Mouse (Mus musculus) regulatory T cell (primary cell): ENCODE data around the gene Sp2.

Experiments used
- in situ Hi-C: fragments of 300-600 bp; cut with MboI, MseI; formaldehyde crosslinking; loops from one replicate; pipeline ENCODE4 v1.15.1; 2025; ENCODE audit warnings: high pct_unique_total_duplicates

The Sp2 gene

DNA sequence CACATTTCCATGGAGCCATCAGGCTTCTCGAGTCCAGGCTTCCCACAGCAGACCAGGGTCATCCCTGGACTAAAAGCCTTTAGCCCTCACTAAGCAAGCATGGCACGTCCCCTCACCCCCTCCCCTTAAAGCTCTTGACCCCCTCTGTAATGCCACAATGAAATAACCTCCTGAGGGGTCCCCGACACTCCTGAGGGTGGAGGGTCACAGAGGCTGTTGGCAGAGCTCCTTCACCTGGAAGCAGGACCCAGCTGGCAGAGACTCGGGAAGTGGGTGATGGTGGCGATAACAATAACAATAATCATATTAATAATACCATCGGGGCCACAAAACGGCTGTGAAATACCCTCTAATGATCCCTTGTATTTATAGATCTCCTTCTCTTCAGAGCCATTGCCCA, at the start of gene Sp2:
Sp2 (minus strand) TSS at position 101 of the 400 bp plus-strand sequence.
- in situ Hi-C loops, result no loop called here

DNA sequence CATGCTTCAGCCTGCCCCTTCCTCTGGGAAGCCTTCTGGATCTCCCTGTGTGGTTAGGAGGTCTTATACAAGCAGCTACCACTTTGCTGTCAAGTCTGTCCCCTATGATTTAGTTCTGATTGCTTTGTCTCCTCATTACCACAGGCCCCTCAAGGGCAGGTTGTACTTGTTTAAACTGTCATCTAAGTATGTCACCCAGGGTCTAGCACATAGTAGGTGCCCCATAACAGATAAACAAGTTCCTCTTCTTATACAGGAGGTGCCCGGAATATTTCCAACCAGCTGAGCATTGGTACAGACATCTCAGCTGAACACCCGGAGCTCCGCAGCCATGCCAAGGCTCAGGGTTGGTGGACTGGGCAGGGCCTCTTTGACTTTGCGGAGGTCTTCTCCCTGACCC, 49.7 kb upstream of the Sp2 start:
- in situ Hi-C loops, result no loop called here

DNA sequence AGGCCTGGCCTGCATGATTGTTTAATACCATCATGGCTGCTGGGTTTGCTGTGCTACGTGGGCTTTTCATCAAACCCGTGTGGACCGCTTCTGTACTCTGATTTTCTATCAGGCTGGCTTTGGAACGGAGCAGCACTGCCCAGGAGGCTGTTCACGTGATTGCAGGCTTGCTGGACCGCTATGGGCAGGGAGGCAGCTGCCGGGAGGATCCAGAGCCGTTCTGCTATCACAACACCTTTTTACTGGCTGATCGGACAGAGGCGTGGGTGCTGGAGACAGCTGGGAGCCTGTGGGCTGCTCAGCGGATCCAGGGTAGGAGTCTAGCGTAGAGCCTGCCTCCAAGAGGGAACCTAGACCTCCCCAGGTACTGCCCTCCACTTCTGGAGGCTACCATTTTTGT, 49.2 kb upstream of the Sp2 start:
- in situ Hi-C loops, result no loop called here

DNA sequence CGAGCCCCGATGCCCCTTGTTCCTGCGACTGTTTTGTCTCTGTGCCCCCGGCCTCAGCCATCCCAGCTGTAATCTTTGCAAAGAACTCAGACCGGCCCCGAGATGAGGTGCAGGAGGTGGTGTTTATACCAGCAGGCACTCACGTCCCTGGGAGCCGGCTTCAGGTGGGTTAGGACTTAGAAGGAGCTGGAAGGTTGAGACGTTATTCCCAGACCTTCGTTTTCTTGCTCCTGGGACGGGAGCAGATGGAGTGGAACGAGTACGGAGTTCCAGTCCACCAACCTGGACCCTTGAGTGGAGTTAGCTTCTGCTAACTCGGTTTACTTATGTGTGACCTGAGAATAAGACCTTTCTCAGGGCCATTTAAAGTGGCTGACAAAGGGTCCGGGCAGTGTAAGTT, 47.7 kb upstream of the Sp2 start:
- in situ Hi-C loops, result no loop called here

DNA sequence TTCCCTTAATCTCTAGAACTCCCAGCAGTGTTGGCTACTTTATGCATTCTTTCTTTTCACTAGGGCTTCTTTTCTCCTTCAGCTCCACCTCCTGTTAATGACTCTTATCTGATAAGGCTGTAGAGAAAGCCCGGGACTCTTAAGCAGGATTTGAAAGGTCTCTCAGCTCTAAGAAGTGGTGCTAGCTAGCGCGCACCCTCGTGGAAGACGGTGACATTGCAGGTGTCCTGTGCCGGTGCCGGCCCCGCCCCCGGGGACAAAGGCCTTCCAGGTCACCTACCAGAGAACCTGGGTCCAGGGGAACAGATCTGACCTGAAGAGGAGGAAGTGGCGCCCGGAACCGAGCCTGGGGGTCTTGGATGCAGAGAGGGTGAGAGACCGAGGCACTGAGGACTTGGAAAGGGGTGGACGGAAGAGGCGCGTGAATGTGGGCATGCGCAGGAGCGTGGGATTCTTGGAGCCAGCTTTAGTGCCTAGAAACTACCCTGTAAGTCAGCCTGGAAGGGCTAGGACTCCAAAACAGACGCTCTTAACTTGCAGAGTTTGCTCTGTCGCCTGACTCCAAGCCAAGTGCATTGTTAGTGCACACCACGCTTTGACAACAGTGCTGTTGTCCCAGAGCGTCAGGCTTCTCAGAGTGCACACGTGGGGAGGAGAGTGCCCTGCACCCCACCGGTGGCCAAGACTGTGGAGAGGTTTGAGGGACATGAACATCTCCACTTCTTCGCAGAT, 47.1 kb upstream of the Sp2 start, which contains the start of gene Scrn2:
Scrn2 (plus strand) TSS at position 253 of the 732 bp plus-strand sequence.
- in situ Hi-C loops, result no loop called here

DNA sequence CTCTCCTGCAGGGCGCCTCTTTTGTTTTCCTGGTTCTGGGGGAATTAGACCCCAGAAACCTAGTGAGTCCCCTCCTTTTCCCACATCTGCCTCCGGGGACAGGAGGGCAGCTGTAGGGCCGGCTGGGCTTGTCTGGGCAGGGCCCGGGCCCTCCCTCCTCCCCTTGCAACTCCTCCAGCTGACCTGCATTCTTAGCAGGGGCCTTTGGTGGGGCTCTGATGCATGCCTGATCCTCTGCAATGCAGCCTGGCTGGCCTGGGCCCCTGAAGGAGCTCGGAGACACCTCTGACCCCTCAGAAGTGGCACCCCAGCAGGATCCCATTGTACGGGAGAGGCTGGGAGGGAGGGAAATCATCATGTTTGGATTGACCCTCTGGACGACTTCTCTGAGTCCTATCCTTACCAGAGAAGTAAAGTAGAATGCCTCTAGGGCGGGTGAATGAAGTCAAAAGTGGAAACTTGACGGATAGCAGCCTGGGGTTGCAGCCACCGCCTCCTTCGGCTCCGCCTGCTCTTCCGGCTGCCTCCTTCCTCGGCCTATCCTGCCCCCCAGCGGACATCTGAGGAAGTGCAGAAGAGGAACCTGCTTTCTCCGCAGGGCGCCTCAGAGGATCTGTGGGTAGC, 43.1 kb upstream of the Sp2 start:
- in situ Hi-C loops, result no loop called here

DNA sequence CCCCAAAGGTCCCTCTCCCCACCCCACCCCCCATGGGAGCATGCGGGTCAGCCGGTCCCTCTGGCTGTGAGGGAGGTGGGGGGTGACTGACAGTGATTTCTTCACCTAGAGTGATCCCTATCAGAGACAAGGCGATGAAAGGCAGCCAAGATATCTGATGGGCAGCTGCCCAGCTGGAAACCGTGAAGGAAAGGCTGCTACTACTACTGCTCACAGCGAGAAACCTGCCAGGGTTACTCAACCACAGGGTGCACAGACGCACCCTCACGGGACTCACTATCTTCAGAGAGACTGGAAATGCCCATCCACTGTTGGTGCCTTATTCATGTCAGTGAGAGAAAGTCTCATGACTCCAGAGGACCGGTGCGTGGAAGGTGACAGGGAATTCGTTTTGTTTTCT, 42.2 kb upstream of the Sp2 start:
- in situ Hi-C loops, result loop anchor here (5.0 to 25.0 kb wide), 2 partner anchors 38 to 1163 kb away; no protein-coding TSS in a partner anchor

DNA sequence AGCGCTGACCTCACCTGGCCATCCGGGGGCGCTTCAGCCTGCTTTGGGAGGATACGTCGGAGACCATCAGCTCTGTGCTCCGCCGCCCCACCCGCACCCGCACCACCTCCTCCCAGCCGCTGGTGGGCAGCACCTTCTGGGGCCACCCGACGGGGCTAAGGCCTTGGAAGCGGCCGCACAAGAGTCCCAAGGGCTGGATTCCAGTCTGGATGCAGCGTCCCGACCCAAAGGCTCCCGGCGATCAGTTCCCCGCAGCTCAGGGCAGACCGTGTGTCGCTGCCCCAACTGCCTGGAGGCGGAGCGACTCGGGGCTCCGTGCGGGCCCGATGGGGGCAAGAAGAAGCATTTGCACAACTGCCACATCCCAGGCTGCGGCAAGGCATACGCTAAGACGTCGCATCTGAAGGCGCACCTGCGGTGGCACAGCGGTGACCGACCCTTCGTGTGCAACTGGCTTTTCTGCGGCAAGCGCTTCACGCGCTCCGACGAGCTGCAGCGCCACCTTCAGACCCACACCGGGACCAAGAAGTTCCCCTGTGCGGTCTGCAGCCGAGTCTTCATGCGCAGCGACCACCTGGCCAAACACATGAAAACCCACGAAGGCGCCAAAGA, 39.2 kb upstream of the Sp2 start:
- in situ Hi-C loops, result loop anchor here (5.0 to 25.0 kb wide), 2 partner anchors 35 to 1160 kb away; no protein-coding TSS in a partner anchor

DNA sequence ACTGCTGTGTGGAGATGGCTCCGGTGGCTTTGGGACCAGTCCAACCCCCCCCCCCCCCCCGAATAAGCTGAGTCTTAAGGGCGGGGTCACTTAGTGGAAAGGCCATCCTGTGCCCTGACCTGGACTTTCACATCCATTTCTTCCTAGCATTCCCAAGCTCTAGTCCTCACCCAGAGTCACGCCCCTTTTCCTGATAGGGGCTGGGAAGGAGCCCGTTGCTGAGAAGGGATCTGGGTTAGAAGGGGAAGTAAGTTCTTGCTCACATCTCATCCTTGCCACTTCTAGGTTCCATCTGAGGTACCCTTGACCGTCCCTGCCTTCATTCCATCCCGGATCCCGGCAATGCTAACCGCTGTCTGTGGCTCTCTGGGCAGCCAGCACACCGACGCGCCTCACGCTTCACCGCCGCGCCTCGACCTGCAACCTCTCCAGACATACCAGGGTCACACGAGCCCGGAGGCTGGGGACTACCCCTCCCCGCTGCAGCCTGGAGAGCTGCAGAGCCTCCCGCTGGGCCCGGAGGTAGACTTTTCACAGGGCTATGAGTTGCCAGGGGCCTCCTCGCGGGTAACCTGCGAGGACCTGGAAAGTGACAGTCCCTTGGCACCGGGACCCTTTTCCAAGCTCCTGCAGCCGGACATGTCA, 38.5 kb upstream of the Sp2 start:
- in situ Hi-C loops, result loop anchor here (5.0 to 25.0 kb wide), 2 partner anchors 34 to 1159 kb away; no protein-coding TSS in a partner anchor

DNA sequence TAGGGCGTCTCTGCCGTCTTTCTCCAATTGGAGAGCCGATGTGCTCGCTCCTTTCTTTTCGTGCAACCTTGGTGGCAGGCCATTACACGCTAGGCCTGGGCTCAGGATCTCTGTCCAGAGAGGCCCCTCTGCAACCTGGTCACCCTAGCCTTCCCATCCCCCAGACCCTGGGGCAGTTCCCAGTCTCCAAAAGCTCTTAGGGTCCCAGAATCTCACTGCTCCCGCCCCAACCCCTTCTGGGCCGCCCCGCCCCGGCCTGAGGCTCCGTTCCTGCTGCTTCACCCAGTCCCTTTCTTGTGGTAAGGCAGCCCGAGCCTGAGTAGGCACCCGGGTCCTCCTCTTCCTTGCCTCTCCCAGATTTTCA, 36.6 kb upstream of the Sp2 start:
- in situ Hi-C loops, result loop anchor here (25.0 kb wide), 1 partner anchor 1157 kb away; no protein-coding TSS in a partner anchor

DNA sequence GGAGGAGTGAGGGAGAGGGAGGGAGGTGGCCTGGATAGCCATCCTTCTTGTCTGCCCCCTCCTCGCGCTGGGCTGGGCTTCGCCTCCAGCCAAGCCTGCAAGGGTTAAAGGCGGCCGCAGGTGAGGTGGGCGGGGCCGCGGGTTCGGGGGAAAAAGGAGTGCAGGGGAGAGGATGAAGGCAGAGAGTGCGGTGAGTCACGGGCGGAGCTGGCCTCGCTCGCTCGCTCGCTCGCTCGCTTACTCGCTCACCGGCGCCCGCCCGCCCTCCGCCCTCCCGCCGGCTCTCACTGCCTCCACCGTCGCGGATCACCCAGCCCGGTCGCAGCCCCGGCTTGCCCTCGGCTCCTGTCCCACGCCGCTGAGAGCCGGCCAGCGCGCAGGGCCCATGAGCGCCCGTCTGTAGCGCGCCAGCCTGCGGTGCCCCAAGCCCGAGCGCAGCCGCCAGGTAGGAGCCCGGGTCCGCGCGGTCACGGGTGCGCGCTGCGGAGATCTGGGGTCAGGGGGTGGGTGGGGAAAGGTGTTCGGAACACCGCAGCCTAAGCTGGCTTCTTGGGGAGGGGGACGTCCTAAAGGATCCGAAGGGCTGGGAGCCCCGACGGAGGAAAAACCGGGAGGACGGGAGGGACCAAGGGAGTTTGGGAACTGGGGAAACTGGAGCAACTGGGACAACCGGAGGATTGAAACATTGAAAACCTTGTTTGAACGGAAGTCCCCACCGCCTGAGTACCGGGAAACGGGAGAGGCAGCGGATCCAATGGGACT, 36.0 kb upstream of the Sp2 start:
- in situ Hi-C loops, result loop anchor here (25.0 kb wide), 1 partner anchor 1156 kb away; no protein-coding TSS in a partner anchor

DNA sequence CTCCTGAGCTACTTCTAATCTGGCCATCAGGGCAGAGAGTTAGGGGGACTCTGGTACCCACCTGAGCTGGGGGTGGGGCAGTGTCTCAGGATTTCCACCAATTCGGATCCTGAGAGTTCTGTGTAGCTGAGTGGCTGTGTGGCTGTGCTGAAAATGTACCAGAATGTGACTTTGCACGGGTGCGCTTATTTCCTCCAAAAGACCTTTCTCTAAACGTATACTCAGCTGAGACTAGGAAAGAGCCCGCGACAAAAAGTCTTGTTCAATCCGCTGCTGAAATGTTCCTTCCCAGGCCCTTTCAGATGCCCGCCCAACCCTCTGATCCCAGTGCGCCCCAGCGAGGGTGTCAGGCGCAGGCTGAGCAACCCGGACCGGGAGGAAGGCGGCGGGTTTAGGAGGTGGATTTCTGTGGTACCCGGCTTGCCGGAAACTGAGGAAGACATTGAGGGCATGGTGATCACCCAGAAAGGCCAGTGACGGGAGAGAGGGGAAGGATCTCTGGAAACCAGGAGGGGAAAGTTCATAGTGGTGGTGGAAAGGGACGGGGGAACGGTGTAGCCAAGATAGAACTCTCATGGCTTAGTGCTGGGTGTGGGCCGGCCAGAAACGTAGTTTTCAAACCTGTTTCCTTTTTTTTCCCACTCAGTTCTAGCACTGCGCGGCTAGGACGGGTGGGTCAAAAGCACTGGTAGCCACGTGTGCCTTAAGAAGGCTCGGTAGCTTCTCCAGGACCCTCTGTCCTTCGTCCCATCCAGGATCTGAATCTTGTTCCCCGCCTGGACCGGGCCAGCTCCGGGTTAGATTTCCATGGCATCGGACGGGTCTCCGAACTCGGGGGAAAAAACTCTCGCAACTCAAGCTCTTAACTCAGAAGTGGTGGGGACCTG, 35.2 kb upstream of the Sp2 start:
- in situ Hi-C loops, result loop anchor here (25.0 kb wide), 1 partner anchor 1156 kb away; no protein-coding TSS in a partner anchor

DNA sequence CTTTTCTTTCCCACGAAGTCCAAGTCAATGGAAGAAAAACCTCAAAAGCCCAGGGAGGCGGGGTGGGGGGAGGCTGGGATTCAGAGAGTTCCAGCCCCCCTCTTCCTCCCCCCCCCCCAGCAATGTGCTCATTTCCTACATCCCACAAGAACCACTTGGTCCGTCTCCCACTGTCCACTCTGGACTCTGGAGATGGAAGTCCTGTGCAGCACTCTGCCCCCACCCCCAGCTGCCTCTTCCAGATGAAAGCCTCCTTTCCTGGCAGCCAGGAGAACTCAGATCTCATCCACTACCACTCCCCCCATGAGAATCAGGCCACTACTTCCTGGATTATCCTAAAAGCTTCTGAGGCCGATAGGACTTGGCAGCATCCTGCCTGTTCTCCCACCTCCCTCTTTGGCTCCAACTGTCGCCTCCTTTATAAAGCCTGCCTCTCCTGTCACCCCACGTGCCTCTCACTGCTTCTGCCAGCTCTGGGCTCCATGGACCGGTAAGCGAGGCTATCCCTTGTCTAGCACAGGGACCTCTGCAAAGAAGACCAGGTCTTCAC, 30.4 kb upstream of the Sp2 start, which contains the start of gene Sp6:
Sp6 (plus strand) TSS at position 274 of the 550 bp plus-strand sequence.
- in situ Hi-C loops, result loop anchor here (25.0 kb wide), 1 partner anchor 1151 kb away; no protein-coding TSS in a partner anchor

DNA sequence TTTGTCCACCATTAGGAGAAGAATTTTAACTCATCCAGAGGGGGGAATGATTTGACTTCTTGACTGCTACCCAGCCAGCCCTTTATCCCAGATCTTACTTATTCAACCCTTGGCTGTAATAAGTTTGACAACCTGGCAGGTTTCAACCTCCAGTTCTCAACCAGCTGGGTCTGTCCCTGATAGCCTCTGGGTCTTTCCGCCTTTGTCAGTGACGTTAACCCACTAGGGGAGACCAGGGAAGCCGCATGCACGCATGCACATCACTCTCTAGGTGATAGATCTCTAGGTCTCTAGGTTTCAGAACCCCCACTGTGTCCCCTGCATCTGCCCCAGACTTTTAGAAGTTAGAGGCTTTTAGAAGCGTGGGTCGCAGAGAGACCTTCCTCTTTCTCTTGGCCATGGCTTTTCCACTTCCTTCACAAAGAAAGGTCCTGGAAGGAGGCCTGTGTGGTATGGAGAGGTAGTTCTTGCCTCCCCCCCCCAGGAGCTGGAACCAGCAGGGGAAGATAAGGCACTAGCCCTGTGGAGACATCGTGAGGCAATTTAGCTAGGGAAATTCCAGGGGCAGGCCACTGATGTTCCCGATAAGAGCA, 26.5 kb upstream of the Sp2 start:
- in situ Hi-C loops, result loop anchor here (25.0 kb wide), 1 partner anchor 1147 kb away; no protein-coding TSS in a partner anchor

DNA sequence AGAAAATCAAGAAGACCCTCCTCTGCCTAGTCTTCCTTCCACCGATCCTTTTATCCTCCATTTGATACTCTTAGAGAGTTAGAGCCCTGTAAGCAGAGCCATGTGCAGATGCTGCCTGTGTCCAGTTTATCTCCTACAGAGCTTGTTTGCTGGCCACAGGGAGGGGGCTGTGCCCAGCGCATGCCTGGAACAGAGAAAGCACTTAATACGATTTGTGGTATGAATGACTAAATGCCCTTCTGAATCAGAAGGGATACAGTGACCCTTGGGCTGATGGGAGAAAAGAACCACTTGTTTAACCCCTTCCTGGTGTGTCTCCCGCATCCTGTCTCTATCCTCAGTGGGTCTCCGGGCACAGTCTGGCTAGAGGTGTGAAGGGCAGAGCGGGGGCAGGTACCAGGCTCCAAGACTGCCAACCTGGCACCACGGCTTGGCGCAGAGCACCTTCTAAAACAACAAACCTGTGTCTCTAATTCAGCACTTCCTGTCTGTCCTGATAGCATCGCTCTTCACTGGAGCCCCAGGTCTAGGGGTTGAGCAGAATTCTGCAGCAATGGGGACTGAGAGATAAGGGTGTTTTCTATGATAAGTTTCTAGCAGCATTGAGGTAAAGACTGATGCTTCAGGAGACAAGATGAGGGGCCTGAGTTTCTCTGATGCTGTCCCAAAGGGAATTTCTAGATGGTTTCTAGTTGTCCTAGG, 24.5 kb upstream of the Sp2 start:
- in situ Hi-C loops, result loop anchor here (25.0 kb wide), 1 partner anchor 1145 kb away; no protein-coding TSS in a partner anchor

DNA sequence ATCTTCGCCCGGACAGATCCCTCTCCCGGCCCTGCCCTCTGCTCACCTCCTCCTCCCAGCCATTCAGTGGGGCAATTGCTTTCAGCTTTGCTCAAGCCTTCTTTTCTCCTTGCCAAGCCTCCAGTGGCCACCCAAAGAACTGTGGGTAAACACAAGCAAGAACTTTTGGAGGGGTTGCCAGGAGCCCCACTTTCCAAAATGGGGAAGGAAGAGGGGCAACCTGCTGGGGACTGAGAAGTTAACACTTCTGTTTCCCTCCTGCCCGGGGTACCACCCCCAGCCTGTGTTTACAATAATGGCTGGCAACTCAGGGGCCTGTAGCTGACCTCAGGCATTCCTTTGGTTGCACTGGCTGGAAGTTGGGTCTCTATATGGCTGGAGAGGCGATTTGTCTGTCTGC, 20.4 kb upstream of the Sp2 start:
- in situ Hi-C loops, result loop anchor here (25.0 kb wide), 1 partner anchor 1141 kb away; no protein-coding TSS in a partner anchor

DNA sequence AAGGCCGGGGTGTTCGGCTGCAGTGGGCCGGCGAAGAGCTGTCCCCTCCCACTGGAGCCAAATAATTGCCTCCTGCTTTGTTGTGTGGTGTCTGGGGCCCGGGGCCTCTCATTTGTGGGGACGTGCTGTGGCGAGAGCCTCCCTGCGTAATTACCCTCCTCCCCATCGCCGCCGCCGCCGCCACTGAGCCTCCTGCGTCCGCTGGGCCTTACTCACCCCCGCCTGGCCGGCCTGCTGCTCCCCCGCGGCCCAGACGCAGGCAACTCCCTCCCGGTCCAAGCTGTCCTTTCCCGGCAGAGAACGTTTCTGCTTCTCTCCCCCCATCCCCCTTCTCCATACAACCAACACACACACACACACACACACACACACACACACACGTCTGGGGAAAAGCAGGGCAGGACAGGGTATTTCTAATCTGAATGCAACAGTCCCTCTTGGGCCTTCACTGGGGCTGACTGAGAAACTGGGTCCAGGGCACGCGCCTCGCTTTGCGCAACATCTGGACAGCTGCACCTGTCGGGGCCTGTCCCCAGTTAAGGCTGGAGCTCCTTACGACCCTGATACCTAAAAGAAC, 14.7 kb upstream of the Sp2 start:
- in situ Hi-C loops, result no loop called here

DNA sequence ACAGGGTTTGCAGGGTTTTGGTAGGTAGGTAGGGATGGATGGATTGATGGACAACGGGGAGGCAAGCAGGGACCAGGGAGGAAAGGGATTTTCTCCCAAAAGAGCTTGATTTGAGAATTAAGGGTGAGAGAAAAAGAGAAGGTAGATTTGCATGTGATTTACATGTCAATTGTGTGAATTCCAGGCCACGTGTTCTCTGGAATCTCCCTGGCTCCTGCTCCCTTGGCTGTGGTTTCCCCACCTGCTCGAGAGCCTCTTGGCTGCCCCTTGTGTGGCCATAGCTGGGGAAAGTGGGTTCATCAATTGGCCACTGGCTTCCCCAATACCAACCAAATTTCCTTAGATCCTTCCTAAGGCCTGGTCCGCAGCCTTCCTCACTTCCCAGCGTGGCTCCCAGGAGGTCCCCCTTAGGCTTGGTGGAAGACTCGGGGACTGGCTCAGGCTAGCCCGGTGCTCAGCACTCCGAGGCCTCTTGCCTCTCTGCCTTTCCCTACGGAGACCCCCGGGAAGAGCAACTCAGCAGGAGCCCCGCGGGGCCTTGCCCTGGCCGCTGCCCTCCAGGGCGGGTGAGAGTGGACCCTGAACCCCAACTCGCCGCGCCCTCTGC, 14.1 kb upstream of the Sp2 start:
- in situ Hi-C loops, result no loop called here
